Mouse (Mus musculus) liver, embryonic 18 days (tissue): Measurements from ENCODE around the gene Naif1. TPM values are rescaled to one million over a fixed set of nuclear protein-coding genes. Genes with fewer than 3 reads are reported as not detected.

Experiments used
- polyA plus RNA-seq: library from polyadenylated mRNA; depleted of rRNA; stranded (reverse); fragments of >200 nt; gene quantifications from 2 replicates; pipeline ENCODE4 v1.2.3, GENCODE M21; 2012; rRNA removed

Gene Naif1
- polyA plus RNA-seq = 1.2 TPM in 2 replicates

GRCm38 (mm10) chr2:32449761-32450754 lies at the start of gene Naif1:
Gene Naif1, plus strand, starts transcription at chr2:32450457.

GRCm38 (mm10) chr2:32450881-32451844 lies 906 bp downstream of the Naif1 start, which contains the start of gene Slc25a25:
Gene Slc25a25, minus strand, starts transcription at chr2:32451445.

Other genes starting within 250 kb of the Naif1 start
- gene Pomt1, start 213.9 kb upstream of the Naif1 start, polyA plus RNA-seq = 6.8 and 7.8 TPM in 2 replicates
- gene Uck1, start 190.3 kb upstream of the Naif1 start, polyA plus RNA-seq = 27.8 and 31.9 TPM in 2 replicates
- gene Golga2, start 163.1 kb upstream of the Naif1 start, polyA plus RNA-seq = 13.3 and 15.8 TPM in 2 replicates
- gene Swi5, start 162.4 kb upstream of the Naif1 start, polyA plus RNA-seq = 145 and 146 TPM in 2 replicates
- 31.1 and 42.1 TPM in 2 replicates for gene Ciz1, start 98.1 kb upstream of the Naif1 start, polyA plus RNA-seq
- gene Dnm1, start 97.1 kb upstream of the Naif1 start, polyA plus RNA-seq = 1.2 and 1.3 TPM in 2 replicates
- 24.7 and 29.9 TPM in 2 replicates for gene 1110008P14Rik, start 68.5 kb upstream of the Naif1 start, polyA plus RNA-seq
- gene Lcn2, start 62.2 kb upstream of the Naif1 start, polyA plus RNA-seq = 493 and 623 TPM in 2 replicates
- gene Ptges2, start 54.6 kb upstream of the Naif1 start, polyA plus RNA-seq = 12.9 and 16.2 TPM in 2 replicates
- gene Slc25a25, start 988 bp downstream of the Naif1 start, polyA plus RNA-seq = 15.8 and 20.5 TPM in 2 replicates
- gene Fam102a, start 84.9 kb downstream of the Naif1 start, polyA plus RNA-seq = 3.1 and 3.4 TPM in 2 replicates
- 45.1 and 48.7 TPM in 2 replicates for gene Dpm2, start 120.4 kb downstream of the Naif1 start, polyA plus RNA-seq
- 0.04 and 0.07 TPM in 2 replicates for gene Pip5kl1, start 124.3 kb downstream of the Naif1 start, polyA plus RNA-seq
- gene 9430097D07Rik, start 125.2 kb downstream of the Naif1 start, polyA plus RNA-seq = not detected in 2 replicates
- 4.1 TPM in 2 replicates for gene St6galnac4, start 136.6 kb downstream of the Naif1 start, polyA plus RNA-seq
- 24.2 and 25.0 TPM in 2 replicates for gene St6galnac6, start 149.3 kb downstream of the Naif1 start, polyA plus RNA-seq
- gene Ak1, start 171.3 kb downstream of the Naif1 start, polyA plus RNA-seq = 0.37 and 0.62 TPM in 2 replicates
- 24.4 and 26.0 TPM in 2 replicates for gene Eng, start 196.1 kb downstream of the Naif1 start, polyA plus RNA-seq